Mouse (Mus musculus) brain, embryonic 14.5 days (tissue): ENCODE measurements around the gene Piezo1. TPM values are rescaled to one million over a fixed set of nuclear protein-coding genes. Genes with fewer than 3 reads are reported as not detected.
A peak's percentile ranks its signal among the peaks of the same experiment; 100 is the strongest.

Source experiments
- DNase-seq: peaks from one replicate; pipeline ENCODE4 v3.0.0-alpha.2; 2011; ENCODE audit warnings: low read depth
- CTCF ChIP-seq: fragments of 200-500 bp; IDR thresholded peaks from 2 replicates; pipeline ENCODE4 v1.5.1; 2012; ENCODE audit warnings: inconsistent platforms, mild to moderate bottlenecking, moderate library complexity, borderline replicate concordance; ENCODE audit not compliant: insufficient read depth, insufficient read length; ENCODE audit errors: extremely low read depth
- POLR2A ChIP-seq: fragments of 200-500 bp; IDR thresholded peaks from 2 replicates; pipeline ENCODE4 v1.6.1; 2012; ENCODE audit warnings: mild to moderate bottlenecking, inconsistent platforms, borderline replicate concordance; ENCODE audit not compliant: poor library complexity, insufficient read depth, insufficient read length, severe bottlenecking; ENCODE audit errors: extremely low read depth
- polyA plus RNA-seq: library from polyadenylated mRNA; depleted of rRNA; stranded (reverse); fragments of >200 nt; gene quantifications from 2 replicates; pipeline ENCODE4 v1.2.3, GENCODE M21; 2012; rRNA removed

The Piezo1 gene
- polyA plus RNA-seq, 1 experiment, result 13.4 TPM

DNA sequence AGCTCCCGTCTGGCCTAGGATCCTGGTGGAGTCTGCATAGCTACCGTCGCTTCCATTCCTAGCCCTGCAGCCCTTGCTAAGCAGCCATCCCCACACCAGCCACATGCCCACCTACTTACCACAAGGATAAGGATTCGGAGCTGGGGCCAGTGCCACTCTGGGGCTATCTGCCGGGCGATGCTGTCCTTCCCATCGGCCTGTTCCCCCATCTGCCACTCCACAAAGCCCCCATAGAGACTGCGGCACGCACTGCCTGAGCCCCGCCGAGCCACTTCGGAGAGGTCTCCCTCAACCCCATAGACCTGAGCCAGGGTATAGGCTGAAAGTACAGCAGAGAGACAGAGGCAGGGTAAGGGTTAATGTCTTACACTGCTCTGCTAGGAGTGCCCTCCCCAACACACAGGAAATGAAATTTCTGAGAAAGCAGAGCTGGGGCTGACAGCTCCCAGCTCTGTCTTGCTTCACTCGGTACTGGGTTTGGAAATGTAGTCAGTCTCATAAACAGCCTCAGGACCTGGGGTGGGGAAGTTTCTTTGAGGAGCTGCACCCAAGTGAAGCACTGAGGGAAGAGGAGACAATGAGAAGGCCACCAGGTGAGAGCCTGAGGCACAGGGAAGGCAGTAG lies 113.3 kb downstream of the Piezo1 start:
- no peak for TF ChIP-seq CTCF
- TF ChIP-seq POLR2A, result no peak
- no peak for DNase-seq

DNA sequence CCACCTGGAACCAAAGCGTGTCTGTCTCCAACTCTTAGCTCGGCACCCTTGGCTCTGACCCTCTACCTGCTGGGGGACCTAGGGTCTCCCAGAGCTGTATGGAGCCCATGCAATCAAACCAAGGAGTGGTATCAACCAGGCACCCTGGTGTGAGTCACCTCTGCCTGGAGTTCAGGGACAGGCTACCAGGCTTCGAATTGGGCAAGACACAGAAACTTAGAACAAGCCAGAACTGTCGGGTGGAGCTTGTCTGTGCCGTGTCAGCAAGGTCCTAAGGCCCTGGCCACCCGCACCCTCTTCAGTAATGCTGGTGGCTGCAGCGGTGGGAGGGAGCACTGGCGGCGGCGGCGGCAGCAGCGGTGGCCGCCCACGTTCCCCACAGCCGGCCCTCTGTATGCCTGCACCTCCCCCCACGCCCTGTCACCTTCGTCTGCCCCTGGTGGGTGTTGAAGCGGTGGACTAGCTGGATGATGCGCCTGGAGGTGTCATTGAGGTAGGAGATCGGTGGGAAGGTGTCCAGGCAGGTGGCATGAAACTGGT lies 114.5 kb downstream of the Piezo1 start:
- TF ChIP-seq POLR2A, result no peak
- no peak for TF ChIP-seq CTCF
- no peak for DNase-seq

- no peak for DNase-seq
- no peak for TF ChIP-seq CTCF
- TF ChIP-seq POLR2A, result no peak
These were observed 115.0 kb downstream of the Piezo1 start for GRCm38 (mm10) chr8:122436146-122436545.

GRCm38 (mm10) chr8:122435375-122435774 lies 115.8 kb downstream of the Piezo1 start:
- no peak for DNase-seq
- peak; percentile 37; the same call in 1 of the 2 replicates for TF ChIP-seq CTCF
- no peak for TF ChIP-seq POLR2A

DNA sequence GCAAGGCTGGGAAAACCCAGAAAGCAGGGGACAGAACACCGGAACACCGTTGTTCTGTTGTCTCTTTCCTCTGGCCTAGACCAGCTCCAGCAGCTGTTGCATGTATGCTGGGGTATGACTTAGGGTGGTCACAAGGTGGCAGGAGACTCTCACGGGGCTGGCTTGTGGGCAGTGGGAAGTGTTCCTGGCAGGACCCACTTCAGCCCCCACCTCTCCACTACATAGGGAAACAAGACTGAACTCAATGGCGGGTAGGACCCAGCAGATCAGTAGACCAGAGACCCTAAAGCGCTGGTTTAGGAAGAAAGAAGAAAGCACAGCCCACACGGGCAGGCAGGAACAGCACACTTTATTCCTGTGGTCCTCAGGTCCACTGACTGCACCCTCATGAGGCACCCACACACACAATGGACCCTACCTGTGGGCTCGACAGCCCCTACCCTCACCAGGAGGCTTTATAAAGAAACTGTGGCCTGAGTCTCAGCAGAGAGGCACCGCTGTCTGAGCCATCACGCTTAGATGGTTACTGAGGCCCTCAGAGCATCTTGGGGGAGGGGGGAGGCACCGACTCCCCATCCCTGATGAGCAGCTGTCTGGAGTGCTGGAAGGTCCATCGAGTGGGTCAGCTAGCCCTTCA lies 117.7 kb downstream of the Piezo1 start:
- peak; percentile 5 for DNase-seq
- TF ChIP-seq POLR2A, result no peak
- TF ChIP-seq CTCF, result no peak

DNA sequence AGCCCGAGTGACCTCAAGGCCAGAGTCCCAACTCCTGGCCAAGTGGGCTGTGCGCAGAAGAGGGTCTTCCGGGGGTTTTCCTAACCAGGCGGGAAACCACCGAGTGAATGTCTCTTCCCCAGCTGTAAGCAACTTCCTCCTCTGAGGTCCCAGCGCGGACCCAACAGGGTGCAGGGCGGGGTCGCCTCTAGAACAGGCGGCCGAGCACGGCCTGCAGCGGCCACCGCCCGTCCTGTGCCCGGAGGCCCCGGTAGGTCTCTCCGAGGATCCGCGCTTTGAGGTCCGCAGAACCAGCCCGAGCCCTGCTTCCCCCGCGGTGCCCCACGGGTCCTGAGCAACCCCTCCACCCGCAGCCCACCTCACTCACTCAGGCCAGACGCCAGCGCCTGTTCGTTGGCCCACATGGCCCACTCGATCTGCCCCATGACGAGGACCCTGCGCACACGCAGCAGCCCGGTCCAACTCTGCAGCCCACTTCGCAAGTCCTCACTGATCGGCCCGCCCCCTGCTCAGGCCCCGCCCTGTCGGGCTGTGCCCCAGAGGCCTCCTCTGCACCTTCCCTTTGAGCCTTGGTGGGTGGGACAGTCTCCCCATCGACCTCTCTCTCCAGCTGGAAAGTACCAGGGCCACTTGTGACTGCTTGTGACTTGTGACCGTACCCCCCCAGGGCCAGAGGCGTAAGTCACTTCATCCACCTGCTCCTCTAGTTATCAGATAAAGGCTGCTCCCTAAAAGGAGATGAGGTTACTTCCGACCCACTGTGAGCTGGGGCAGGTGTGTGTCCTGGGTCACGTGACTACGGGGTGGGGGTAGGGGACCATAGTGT lies 118.5 kb downstream of the Piezo1 start, which contains the start of gene Cyba:
TSS of gene Cyba (minus strand) at position 488 of the 826 bp plus-strand sequence.
- peak; percentile 56 for DNase-seq
- TF ChIP-seq CTCF (no peak), POLR2A (no peak)

Other genes starting within 250 kb of the Piezo1 start
- 0.09 and 0.10 TPM in 2 replicates for gene Trhr2, start 190.6 kb downstream of the Piezo1 start, polyA plus RNA-seq
- 44.5 and 51.8 TPM in 2 replicates for gene Zc3h18, start 174.7 kb downstream of the Piezo1 start, polyA plus RNA-seq
- gene Il17c, start 129.3 kb downstream of the Piezo1 start, polyA plus RNA-seq, result 0.92 and 0.97 TPM in 2 replicates
- 22.3 and 25.7 TPM in 2 replicates for gene Cyba, start 118.4 kb downstream of the Piezo1 start, polyA plus RNA-seq
- gene Mvd, start 107.9 kb downstream of the Piezo1 start, polyA plus RNA-seq, result 60.8 and 63.9 TPM in 2 replicates
- not detected in 2 replicates for gene Snai3, start 90.6 kb downstream of the Piezo1 start, polyA plus RNA-seq
- gene Rnf166, start 75.3 kb downstream of the Piezo1 start, polyA plus RNA-seq, result 59.5 and 80.9 TPM in 2 replicates
- gene Ctu2, start 75.2 kb downstream of the Piezo1 start, polyA plus RNA-seq, result 58.5 and 74.9 TPM in 2 replicates
- 21.3 and 31.8 TPM in 2 replicates for gene Cdt1, start 16.7 kb upstream of the Piezo1 start, polyA plus RNA-seq
- 103 and 126 TPM in 2 replicates for gene Aprt, start 25.6 kb upstream of the Piezo1 start, polyA plus RNA-seq
- 5.9 and 8.2 TPM in 2 replicates for gene Galns, start 60.1 kb upstream of the Piezo1 start, polyA plus RNA-seq
- 132 and 142 TPM in 2 replicates for gene Trappc2l, start 60.3 kb upstream of the Piezo1 start, polyA plus RNA-seq
- gene Pabpn1l, start 71.4 kb upstream of the Piezo1 start, polyA plus RNA-seq, result 0.07 TPM in 1 of 2 replicates, not detected in the other
- 9.5 and 30.2 TPM in 2 replicates for gene Cbfa2t3, start 147.8 kb upstream of the Piezo1 start, polyA plus RNA-seq
- 18.9 and 19.5 TPM in 2 replicates for gene Acsf3, start 224.2 kb upstream of the Piezo1 start, polyA plus RNA-seq